Mouse (Mus musculus): ENCODE data around the gene Olfr872. TPM values are rescaled to one million over a fixed set of nuclear protein-coding genes. Genes with fewer than 3 reads are reported as not detected.

Gene Olfr872
- 1 to 10 TPM in 1 of 2 experiments, not detected in 1; 1.1 TPM for polyA plus RNA-seq (2017; shearing (Covaris generic))

GRCm38 (mm10) chr9:20236819-20237218 lies at the start of gene Olfr872:
Gene Olfr872, plus strand, starts transcription at chr9:20237119.

GRCm38 (mm10) chr9:20211907-20212306 lies 25.0 kb upstream of the Olfr872 start, which contains the start of gene Olfr871:
Gene Olfr871, plus strand, starts transcription at chr9:20212207.

GRCm38 (mm10) chr9:20282051-20282450 lies 45.1 kb downstream of the Olfr872 start, which contains the start of gene Olfr39:
Gene Olfr39, plus strand, starts transcription at chr9:20282351.

GRCm38 (mm10) chr9:20298232-20298631 lies 61.3 kb downstream of the Olfr872 start, which contains the start of gene Olfr873:
Gene Olfr873, plus strand, starts transcription at chr9:20298532.

Other genes starting within 250 kb of the Olfr872 start
- gene Olfr866, start 209.1 kb upstream of the Olfr872 start, polyA plus RNA-seq (2017; shearing (Covaris generic)): not detected
- under 1 TPM in 1 of 2 experiments, not detected in 1; 0.11 TPM for gene Olfr867, start 179.6 kb upstream of the Olfr872 start, polyA plus RNA-seq (2017; shearing (Covaris generic))
- under 1 TPM in 1 of 2 experiments, not detected in 1; 0.69 TPM for gene Olfr868, start 138.5 kb upstream of the Olfr872 start, polyA plus RNA-seq (2017; shearing (Covaris generic))
- gene Olfr869, start 108.1 kb upstream of the Olfr872 start, polyA plus RNA-seq (2017; shearing (Covaris generic)): under 1 TPM in 1 of 2 experiments, not detected in 1; 0.17 TPM
- under 1 TPM; 0.04 to 0.09 TPM for gene Olfr870, start 63.1 kb upstream of the Olfr872 start, polyA plus RNA-seq (2017; shearing (Covaris generic))
- gene Olfr871, start 24.9 kb upstream of the Olfr872 start, polyA plus RNA-seq (2017; shearing (Covaris generic)): not detected
- gene Olfr39, start 45.2 kb downstream of the Olfr872 start, polyA plus RNA-seq (2017; shearing (Covaris generic)): 1 to 10 TPM in 1 of 2 experiments, under 1 TPM in 1; 0.40 to 6.5 TPM
- not detected for gene Olfr873, start 61.4 kb downstream of the Olfr872 start, polyA plus RNA-seq (2017; shearing (Covaris generic))
- 1 to 10 TPM in 1 of 2 experiments, under 1 TPM in 1; 0.11 to 1.5 TPM for gene Olfr18, start 99.0 kb downstream of the Olfr872 start, polyA plus RNA-seq (2017; shearing (Covaris generic))
- 10 to 100 TPM; 37.0 to 41.6 TPM for gene Zfp560, start 148.1 kb downstream of the Olfr872 start, polyA plus RNA-seq (2017; shearing (Covaris generic))
- 10 to 100 TPM; 21.1 to 23.9 TPM for gene Zfp26, start 223.0 kb downstream of the Olfr872 start, polyA plus RNA-seq (2017; shearing (Covaris generic))

All from inflammation-experienced regulatory T-cells (primary cell).